Mouse (Mus musculus) heart, postnatal 10 days (tissue): Measurements from ENCODE around the gene Zfp872. TPM values are rescaled to one million over a fixed set of nuclear protein-coding genes. Genes with fewer than 3 reads are reported as not detected.
"Not testable (repeated sequence)": the region's sequence is repeated elsewhere in the genome, so short reads cannot be mapped to it uniquely, and the experiment has no call there.

Experiments used
- DNase-seq, 2 experiments: peaks; one replicate each; pipeline ENCODE4 v3.0.0; 2021
- intact Hi-C: fragments of 180-260 bp; cut with DNase I; formaldehyde crosslinking; loops from one replicate; pipeline ENCODE4 v1.15.1; 2025
- total RNA-seq, 2 experiments: library from RNA; stranded (reverse); gene quantifications; 2 replicates each; pipeline ENCODE4 v1.2.3; 2021

The Zfp872 gene
- under 1 TPM; 0.17 to 0.20 TPM for total RNA-seq

- intact Hi-C loops = no loop called here
- DNase-seq = peak; percentile 45 to 48
These were observed at the start of gene Zfp872 for GRCm38 (mm10) chr9:22188025-22188611. Zfp872 (plus strand) TSS chr9:22188090.

GRCm38 (mm10) chr9:22138480-22138879, 49.4 kb upstream of the Zfp872 start:
- intact Hi-C loops = no loop called here
- peak in 1 of 2 experiments; percentile 51 for DNase-seq

- intact Hi-C loops = no loop called here
- no peak for DNase-seq
These were observed 48.1 kb upstream of the Zfp872 start for GRCm38 (mm10) chr9:22139746-22140145.

- intact Hi-C loops = loop anchor here (1.0 kb wide), 2 partner anchors 47 to 77 kb away; no protein-coding TSS in a partner anchor
- DNase-seq = peak; percentile 85 to 91
These were observed 44.5 kb upstream of the Zfp872 start for GRCm38 (mm10) chr9:22143108-22144037.

GRCm38 (mm10) chr9:22144304-22144965, 43.5 kb upstream of the Zfp872 start:
- DNase-seq = no peak
- intact Hi-C loops = no loop called here

GRCm38 (mm10) chr9:22149426-22150248, 38.3 kb upstream of the Zfp872 start:
- intact Hi-C loops = no loop called here

GRCm38 (mm10) chr9:22150249-22150693, 37.6 kb upstream of the Zfp872 start:
- intact Hi-C loops, DNase-seq: not testable (repeated sequence)

More at GRCm38 (mm10) chr9:22149426-22150248, 38.3 kb upstream of the Zfp872 start:
- no peak for DNase-seq

GRCm38 (mm10) chr9:22150946-22151345, 36.9 kb upstream of the Zfp872 start:
- no peak for DNase-seq
- intact Hi-C loops = no loop called here

GRCm38 (mm10) chr9:22153810-22154209, 34.1 kb upstream of the Zfp872 start:
- intact Hi-C loops = no loop called here
- no peak for DNase-seq

- intact Hi-C loops = loop anchor here (1.0 to 5.0 kb wide), 4 partner anchors 69 to 257 kb away; partner anchors contain the start of genes 9530077C05Rik and Zfp809
- peak; percentile 79 to 87 for DNase-seq
These were observed 32.3 kb upstream of the Zfp872 start for GRCm38 (mm10) chr9:22155614-22156013.

- intact Hi-C loops = loop anchor here (2.0 to 5.0 kb wide), 3 partner anchors 68 to 256 kb away; partner anchors contain the start of genes 9530077C05Rik and Zfp809
- DNase-seq = peak; percentile 99
These were observed 31.2 kb upstream of the Zfp872 start, which contains the start of gene Pigyl for GRCm38 (mm10) chr9:22156497-22157245. Pigyl (plus strand) TSS chr9:22156846.

- intact Hi-C loops = loop anchor here (2.0 to 5.0 kb wide), 3 partner anchors 67 to 255 kb away; partner anchors contain the start of genes 9530077C05Rik and Zfp809
These were observed 30.2 kb upstream of the Zfp872 start for GRCm38 (mm10) chr9:22157516-22158265.

GRCm38 (mm10) chr9:22161299-22161698, 26.6 kb upstream of the Zfp872 start:
- intact Hi-C loops = no loop called here
- DNase-seq = no peak

More at GRCm38 (mm10) chr9:22157516-22158265, 30.2 kb upstream of the Zfp872 start:
- no peak for DNase-seq

- DNase-seq = no peak
- intact Hi-C loops = no loop called here
These were observed 25.6 kb upstream of the Zfp872 start for GRCm38 (mm10) chr9:22162305-22162704.

- intact Hi-C loops = no loop called here
- no peak for DNase-seq
These were observed 25.0 kb upstream of the Zfp872 start for GRCm38 (mm10) chr9:22162912-22163311.

- DNase-seq = peak; percentile 28 to 40
These were observed 22.9 kb upstream of the Zfp872 start for GRCm38 (mm10) chr9:22164711-22165668.

GRCm38 (mm10) chr9:22165964-22166363, 21.9 kb upstream of the Zfp872 start:
- intact Hi-C loops = no loop called here

More at GRCm38 (mm10) chr9:22164711-22165668, 22.9 kb upstream of the Zfp872 start:
- intact Hi-C loops = no loop called here

More at GRCm38 (mm10) chr9:22165964-22166363, 21.9 kb upstream of the Zfp872 start:
- no peak for DNase-seq
